Mouse (Mus musculus) limb, embryonic 13.5 days (tissue): ENCODE data around the gene Pi4ka. TPM values are rescaled to one million over a fixed set of nuclear protein-coding genes. Genes with fewer than 3 reads are reported as not detected.

Experiments
- ATAC-seq: fragments of 200-750 bp; cut with Nextera tagmentation; 2 replicates; pipeline ENCODE4 v1.8.0; 2017; ENCODE audit warnings: low read depth, moderate number of reproducible peaks, moderate TSS enrichment; ENCODE audit not compliant: low FRiP score
- H3K27ac ChIP-seq: fragments of 300-500 bp; sonication (generic); 2 replicates; pipeline ENCODE4 v1.5.1; 2015; ENCODE audit warnings: inconsistent platforms, mild to moderate bottlenecking, moderate library complexity
- H3K27me3 ChIP-seq: fragments of 300-500 bp; sonication (generic); 2 replicates; pipeline ENCODE4 v1.6.1; 2015; ENCODE audit warnings: mild to moderate bottlenecking, inconsistent platforms
- H3K36me3 ChIP-seq: fragments of 300-500 bp; sonication (generic); 2 replicates; pipeline ENCODE4 v1.6.1; 2015; ENCODE audit warnings: inconsistent platforms, mild to moderate bottlenecking, moderate library complexity
- H3K4me1 ChIP-seq: fragments of 300-500 bp; sonication (generic); 2 replicates; pipeline ENCODE4 v1.6.1; 2015; ENCODE audit warnings: inconsistent platforms
- H3K4me2 ChIP-seq: fragments of 300-500 bp; sonication (generic); replicated peaks from 2 replicates; pipeline ENCODE4 v1.6.1; 2015; ENCODE audit warnings: inconsistent platforms, mild to moderate bottlenecking, moderate library complexity
- H3K4me3 ChIP-seq: fragments of 300-500 bp; sonication (generic); 2 replicates; pipeline ENCODE4 v1.5.1; 2015; ENCODE audit warnings: moderate library complexity, mild to moderate bottlenecking, inconsistent platforms
- H3K9ac ChIP-seq: fragments of 300-500 bp; sonication (generic); 2 replicates; pipeline ENCODE4 v1.6.1; 2015; ENCODE audit warnings: mild to moderate bottlenecking, inconsistent platforms
- H3K9me3 ChIP-seq: fragments of 300-500 bp; sonication (generic); 2 replicates; pipeline ENCODE4 v1.6.1; 2016; ENCODE audit warnings: inconsistent platforms
- WGBS: fragments of 180-500 bp; shearing (Covaris S2); methylation state at CpG from one replicate; pipeline ENCODE4 v1.1.7; 2015; 5-methylcytosine and 5-hydroxymethylcytosine counted together
- polyA plus RNA-seq: library from polyadenylated mRNA; unstranded; fragments of >200 nt; fragmentation: Nextera tagmentation; extraction: Ambion mirVana; gene quantifications from 2 replicates; pipeline ENCODE4 v1.2.1, GENCODE M21; 2015

The Pi4ka gene
- polyA plus RNA-seq, 1 experiment from 2014 or later: 35.0 TPM

GRCm38 (mm10) chr16:17287103-17287502, 119.0 kb downstream of the Pi4ka start:
- no peaks in the 10 kb centered on the region for H3K4me1 ChIP-seq
- H3K27me3 ChIP-seq: no peaks in the 10 kb centered on the region
- H3K4me2 ChIP-seq: no peak overlapping the region
- ATAC-seq: no peak
- no peak overlapping the region for H3K27ac ChIP-seq
- H3K4me3 ChIP-seq: no peak overlapping the region
- H3K36me3 ChIP-seq: peaks cover 84% of the 10 kb centered on the region
- H3K9ac ChIP-seq: no peak overlapping the region
- WGBS: 92% methylated on average over 2 of the region's 2 CpGs
- H3K9me3 ChIP-seq: no peaks in the 10 kb centered on the region

- WGBS: 82% methylated on average over 6 of the region's 6 CpGs
Measured at GRCm38 (mm10) chr16:17283151-17283550, 123.0 kb downstream of the Pi4ka start.

GRCm38 (mm10) chr16:17280471-17280870, 125.6 kb downstream of the Pi4ka start:
- H3K4me2 ChIP-seq: no peak overlapping the region
- peaks cover 65% of the 10 kb centered on the region for H3K36me3 ChIP-seq
- peaks cover 31% of the 10 kb centered on the region for H3K27me3 ChIP-seq
- no peak overlapping the region for H3K9ac ChIP-seq
- WGBS: 89% methylated on average over 11 of the region's 11 CpGs
- no peaks in the 10 kb centered on the region for H3K9me3 ChIP-seq
- peaks cover 19% of the 10 kb centered on the region for H3K4me1 ChIP-seq
- no peak for ATAC-seq
- H3K27ac ChIP-seq: no peak overlapping the region
- no peak overlapping the region for H3K4me3 ChIP-seq

More at GRCm38 (mm10) chr16:17283151-17283550, 123.0 kb downstream of the Pi4ka start:
- Histone ChIP-seq H3K4me1 (peaks cover 2% of the 10 kb centered on the region; the same call in 1 of the 2 replicates), H3K9ac (no peak overlapping the region), H3K4me3 (no peak overlapping the region), H3K27me3 (peaks cover 16% of the 10 kb centered on the region), H3K4me2 (no peak overlapping the region), H3K36me3 (peaks cover 89% of the 10 kb centered on the region), H3K9me3 (no peaks in the 10 kb centered on the region), H3K27ac (no peak overlapping the region)
- ATAC-seq: no peak

- 3% methylated on average over 61 of the region's 61 CpGs for WGBS
Measured at GRCm38 (mm10) chr16:17277342-17278211, 128.5 kb downstream of the Pi4ka start.

GRCm38 (mm10) chr16:17276164-17277151, 129.7 kb downstream of the Pi4ka start:
- Histone ChIP-seq H3K27ac (peak overlapping the region; percentile 48; the same call in 1 of the 2 replicates), H3K4me2 (peak overlapping the region; percentile 96), H3K4me1 (peaks cover 19% of the 10 kb centered on the region), H3K36me3 (peaks cover 25% of the 10 kb centered on the region), H3K27me3 (peaks cover 31% of the 10 kb centered on the region), H3K9ac (peak overlapping the region; percentile 67), H3K4me3 (peak overlapping the region; percentile 60), H3K9me3 (no peaks in the 10 kb centered on the region)
- ATAC-seq: peak; percentile 90
- under 1% methylated on average over 62 of the region's 62 CpGs for WGBS

More at GRCm38 (mm10) chr16:17277342-17278211, 128.5 kb downstream of the Pi4ka start:
- H3K4me2 ChIP-seq: peak overlapping the region; percentile 96
- H3K27me3 ChIP-seq: peaks cover 31% of the 10 kb centered on the region
- H3K9ac ChIP-seq: peak overlapping the region; percentile 46
- H3K4me3 ChIP-seq: peak overlapping the region; percentile 60
- no peaks in the 10 kb centered on the region for H3K9me3 ChIP-seq
- peak; percentile 2; the same call in 1 of the 2 replicates for ATAC-seq
- H3K4me1 ChIP-seq: peaks cover 19% of the 10 kb centered on the region
- peaks cover 36% of the 10 kb centered on the region for H3K36me3 ChIP-seq
- no peak overlapping the region for H3K27ac ChIP-seq

GRCm38 (mm10) chr16:17275721-17276120, 130.4 kb downstream of the Pi4ka start, which contains the start of gene Tmem191c:
Tmem191c (plus strand) TSS chr16:17276077.
- ATAC-seq: no peak
- Histone ChIP-seq H3K27ac (peak within 1 kb of the TSS; percentile 48; the same call in 1 of the 2 replicates), H3K27me3 (peaks cover 31% of the 10 kb centered on the region), H3K9ac (peak within 1 kb of the TSS; percentile 67), H3K9me3 (peaks cover 5% of the 10 kb centered on the region; the same call in 1 of the 2 replicates), H3K4me1 (peaks cover 19% of the 10 kb centered on the region), H3K36me3 (peaks cover 18% of the 10 kb centered on the region), H3K4me2 (peak within 1 kb of the TSS; percentile 96), H3K4me3 (peak within 1 kb of the TSS; percentile 60)
- 60% methylated on average over 7 of the region's 7 CpGs for WGBS

GRCm38 (mm10) chr16:17271856-17272255, 134.3 kb downstream of the Pi4ka start:
- no peak for ATAC-seq
- H3K27me3 ChIP-seq: peaks cover 2% of the 10 kb centered on the region
- WGBS: 67% methylated on average over 6 of the region's 6 CpGs
- H3K4me1 ChIP-seq: peaks cover 4% of the 10 kb centered on the region
- no peak overlapping the region for H3K4me3 ChIP-seq
- no peaks in the 10 kb centered on the region for H3K36me3 ChIP-seq
- no peak overlapping the region for H3K27ac ChIP-seq
- H3K9me3 ChIP-seq: peaks cover 5% of the 10 kb centered on the region; the same call in 1 of the 2 replicates
- no peak overlapping the region for H3K9ac ChIP-seq
- H3K4me2 ChIP-seq: no peak overlapping the region

GRCm38 (mm10) chr16:17271124-17271523, 135.0 kb downstream of the Pi4ka start:
- Histone ChIP-seq H3K36me3 (no peaks in the 10 kb centered on the region), H3K9me3 (peaks cover 5% of the 10 kb centered on the region; the same call in 1 of the 2 replicates), H3K4me3 (no peak overlapping the region), H3K4me1 (no peaks in the 10 kb centered on the region), H3K4me2 (no peak overlapping the region), H3K9ac (no peak overlapping the region), H3K27me3 (no peaks in the 10 kb centered on the region), H3K27ac (no peak overlapping the region)
- WGBS: 73% methylated on average over 4 of the region's 4 CpGs
- ATAC-seq: no peak

GRCm38 (mm10) chr16:17269872-17270271, 136.2 kb downstream of the Pi4ka start:
- peaks cover 5% of the 10 kb centered on the region; the same call in 1 of the 2 replicates for H3K9me3 ChIP-seq
- no peak overlapping the region for H3K4me3 ChIP-seq
- H3K27me3 ChIP-seq: no peaks in the 10 kb centered on the region
- H3K9ac ChIP-seq: no peak overlapping the region
- ATAC-seq: no peak
- no peaks in the 10 kb centered on the region for H3K4me1 ChIP-seq
- H3K4me2 ChIP-seq: no peak overlapping the region
- no peak overlapping the region for H3K27ac ChIP-seq
- H3K36me3 ChIP-seq: no peaks in the 10 kb centered on the region
- WGBS: 89% methylated on average over 5 of the region's 5 CpGs

GRCm38 (mm10) chr16:17267937-17268336, 138.2 kb downstream of the Pi4ka start:
- peaks cover 5% of the 10 kb centered on the region; the same call in 1 of the 2 replicates for H3K9me3 ChIP-seq
- H3K4me3 ChIP-seq: no peak overlapping the region
- no peak overlapping the region for H3K27ac ChIP-seq
- H3K4me2 ChIP-seq: no peak overlapping the region
- no peak overlapping the region for H3K9ac ChIP-seq
- no peaks in the 10 kb centered on the region for H3K4me1 ChIP-seq
- 72% methylated on average over 5 of the region's 5 CpGs for WGBS
- no peaks in the 10 kb centered on the region for H3K27me3 ChIP-seq
- no peak for ATAC-seq
- H3K36me3 ChIP-seq: peaks cover under 1% of the 10 kb centered on the region; the same call in 1 of the 2 replicates

- no peaks in the 10 kb centered on the region for H3K4me1 ChIP-seq
- no peak overlapping the region for H3K4me3 ChIP-seq
- H3K27me3 ChIP-seq: no peaks in the 10 kb centered on the region
- H3K36me3 ChIP-seq: peaks cover 15% of the 10 kb centered on the region
- no peak overlapping the region for H3K9ac ChIP-seq
- 86% methylated on average over 3 of the region's 3 CpGs for WGBS
- H3K4me2 ChIP-seq: no peak overlapping the region
- H3K9me3 ChIP-seq: peaks cover 5% of the 10 kb centered on the region; the same call in 1 of the 2 replicates
- H3K27ac ChIP-seq: no peak overlapping the region
- no peak for ATAC-seq
Measured at GRCm38 (mm10) chr16:17266113-17266512, 140.0 kb downstream of the Pi4ka start.
